Mouse (Mus musculus): ENCODE measurements at regions not wholly inside any gene's neighbourhood (a gene's known extent, or its start where the extent isn't known, plus 50 kb on each side); places are given as distances from the start of the nearest gene placed in this dataset.

DNA sequence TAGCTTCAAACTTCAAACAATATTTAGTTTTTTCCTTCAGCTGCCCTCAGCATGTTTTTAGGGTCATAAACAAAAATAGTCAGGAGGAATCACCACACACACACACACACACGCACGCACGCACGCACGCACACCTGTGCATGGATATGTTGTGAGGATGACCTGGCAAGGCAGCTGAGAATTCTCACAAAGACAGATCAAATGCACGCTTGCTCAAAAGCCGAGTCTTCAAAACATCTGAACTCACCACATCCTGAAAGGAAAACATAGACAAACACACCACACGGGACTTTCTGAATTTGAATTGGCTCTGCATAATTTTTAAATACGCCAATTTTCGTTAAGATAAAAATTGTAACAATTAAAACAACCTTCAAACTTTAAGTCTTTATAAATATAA lies 52.7 kb upstream of the Foxq1 start:
- TF ChIP-seq CTCF (IDR thresholded peaks at IDR 0.05; ENCODE audit: low read depth) = no peak
- Histone ChIP-seq H3K36me3 (ENCODE audit: insufficient read depth, low read length) (no peaks in the 10 kb centered on the region), H3K4me2 (ENCODE audit: low read depth, low read length) (no peak overlapping the region), H3K27ac (no peak overlapping the region), H3K9ac (replicated peaks; ENCODE audit: low read length) (no peak overlapping the region), H3K27me3 (ENCODE audit: insufficient read depth, low read length) (no peaks in the 10 kb centered on the region), H3K9me3 (ENCODE audit: low read length) (no peaks in the 10 kb centered on the region), H3K4me3 (ENCODE audit: low read length) (no peak overlapping the region), H3K4me1 (ENCODE audit: insufficient read depth, low read length) (no peaks in the 10 kb centered on the region)
- WGBS = 89% methylated on average over 10 of the region's 10 CpGs
- ATAC-seq (no peak), DNase-seq (ENCODE audit: low spot score) (no peak)

DNA sequence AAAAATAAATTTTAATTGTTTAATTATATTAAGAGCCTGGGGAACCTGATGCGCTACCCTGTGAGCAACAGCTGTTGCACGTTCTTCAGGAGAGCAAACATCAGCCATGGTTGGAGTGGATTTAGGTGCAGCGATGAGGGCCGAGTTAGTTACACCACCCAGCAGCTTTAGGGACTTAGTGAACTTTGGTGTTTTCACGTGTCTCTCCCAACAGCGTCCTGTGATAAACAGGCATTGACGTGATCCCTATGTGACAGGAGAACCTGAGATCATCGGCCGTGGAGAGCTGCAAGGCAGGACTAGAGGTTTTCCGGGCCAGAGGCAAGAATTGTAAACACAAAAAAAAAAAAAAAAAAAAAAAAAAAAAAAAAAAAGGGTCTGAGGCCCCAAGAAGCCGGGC lies 52.1 kb upstream of the Foxq1 start:
- H3K9me3 ChIP-seq (ENCODE audit: low read length) = no peaks in the 10 kb centered on the region
- ATAC-seq (no peak), DNase-seq (ENCODE audit: low spot score) (no peak)
- no peak overlapping the region for H3K4me3 ChIP-seq (ENCODE audit: low read length)
- no peak overlapping the region for H3K9ac ChIP-seq (replicated peaks; ENCODE audit: low read length)
- H3K36me3 ChIP-seq (ENCODE audit: insufficient read depth, low read length) = no peaks in the 10 kb centered on the region
- H3K4me2 ChIP-seq (ENCODE audit: low read depth, low read length) = no peak overlapping the region
- WGBS = 88% methylated on average over 11 of the region's 11 CpGs
- no peak for TF ChIP-seq CTCF (IDR thresholded peaks at IDR 0.05; ENCODE audit: low read depth)
- no peak overlapping the region for H3K27ac ChIP-seq
- H3K4me1 ChIP-seq (ENCODE audit: insufficient read depth, low read length) = no peaks in the 10 kb centered on the region
- H3K27me3 ChIP-seq (ENCODE audit: insufficient read depth, low read length) = no peaks in the 10 kb centered on the region

DNA sequence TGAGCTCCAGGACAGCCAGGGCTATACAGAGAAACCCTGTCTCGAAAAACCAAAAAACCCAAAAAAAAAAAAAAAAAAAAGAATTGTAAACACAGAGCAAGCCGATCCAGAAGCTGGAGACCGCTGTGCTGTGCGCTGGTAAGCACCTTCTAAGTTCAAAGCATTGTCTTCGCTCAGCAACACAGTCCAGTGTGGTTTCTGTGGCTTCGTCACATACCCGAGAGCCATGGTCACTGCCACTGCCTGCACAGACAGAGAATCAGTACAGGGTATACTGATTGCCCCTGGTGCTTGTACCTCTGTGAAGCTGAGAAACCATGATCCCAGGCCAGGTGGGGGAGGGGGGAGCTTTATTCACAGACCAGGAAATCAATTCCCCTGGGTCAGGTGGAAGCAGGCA lies 51.6 kb upstream of the Foxq1 start:
- H3K36me3 ChIP-seq (ENCODE audit: insufficient read depth, low read length) = no peaks in the 10 kb centered on the region
- DNase-seq (ENCODE audit: low spot score) (no peak), ATAC-seq (no peak)
- no peak overlapping the region for H3K27ac ChIP-seq
- WGBS = 90% methylated on average over 6 of the region's 7 CpGs
- no peak for TF ChIP-seq CTCF (IDR thresholded peaks at IDR 0.05; ENCODE audit: low read depth)
- H3K9me3 ChIP-seq (ENCODE audit: low read length) = no peaks in the 10 kb centered on the region
- H3K4me1 ChIP-seq (ENCODE audit: insufficient read depth, low read length) = no peaks in the 10 kb centered on the region
- H3K27me3 ChIP-seq (ENCODE audit: insufficient read depth, low read length) = no peaks in the 10 kb centered on the region
- H3K4me2 ChIP-seq (ENCODE audit: low read depth, low read length) = no peak overlapping the region
- H3K4me3 ChIP-seq (ENCODE audit: low read length) = no peak overlapping the region
- H3K9ac ChIP-seq (replicated peaks; ENCODE audit: low read length) = no peak overlapping the region

DNA sequence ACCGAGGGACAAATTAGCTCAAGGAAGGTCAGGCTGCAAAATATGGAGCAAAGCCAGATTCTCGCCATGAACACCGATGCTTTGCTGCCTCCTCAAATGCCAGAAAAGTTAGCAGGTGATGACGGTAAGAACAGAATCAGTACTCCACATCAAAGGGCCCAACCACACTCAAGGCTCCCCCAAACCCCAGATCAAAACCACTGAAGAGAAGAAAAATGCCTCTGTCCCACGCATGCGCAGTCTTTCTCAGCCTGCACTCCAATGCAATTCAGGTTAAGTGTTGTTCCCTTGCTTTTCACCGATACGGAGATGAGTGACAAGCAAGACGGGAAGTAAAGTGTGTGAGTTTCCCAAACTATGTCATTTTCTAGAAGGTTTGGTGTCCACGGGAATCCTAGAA lies 50.5 kb upstream of the Foxq1 start:
- H3K4me3 ChIP-seq (ENCODE audit: low read length) = no peak overlapping the region
- 82% methylated on average over 10 of the region's 10 CpGs for WGBS
- no peaks in the 10 kb centered on the region for H3K4me1 ChIP-seq (ENCODE audit: insufficient read depth, low read length)
- H3K9me3 ChIP-seq (ENCODE audit: low read length) = no peaks in the 10 kb centered on the region
- H3K27me3 ChIP-seq (ENCODE audit: insufficient read depth, low read length) = no peaks in the 10 kb centered on the region
- no peak for DNase-seq (ENCODE audit: low spot score)
- H3K4me2 ChIP-seq (ENCODE audit: low read depth, low read length) = no peak overlapping the region
- no peak for TF ChIP-seq CTCF (IDR thresholded peaks at IDR 0.05; ENCODE audit: low read depth)
- no peaks in the 10 kb centered on the region for H3K36me3 ChIP-seq (ENCODE audit: insufficient read depth, low read length)
- ATAC-seq = no peak
- no peak overlapping the region for H3K9ac ChIP-seq (replicated peaks; ENCODE audit: low read length)
- no peak overlapping the region for H3K27ac ChIP-seq
